Mouse (Mus musculus): ENCODE measurements around the gene Adcy6. TPM values are rescaled to one million over a fixed set of nuclear protein-coding genes. Genes with fewer than 3 reads are reported as not detected.

Adcy6 gene
- polyA plus RNA-seq, 1 experiment = 62.8 TPM

DNA sequence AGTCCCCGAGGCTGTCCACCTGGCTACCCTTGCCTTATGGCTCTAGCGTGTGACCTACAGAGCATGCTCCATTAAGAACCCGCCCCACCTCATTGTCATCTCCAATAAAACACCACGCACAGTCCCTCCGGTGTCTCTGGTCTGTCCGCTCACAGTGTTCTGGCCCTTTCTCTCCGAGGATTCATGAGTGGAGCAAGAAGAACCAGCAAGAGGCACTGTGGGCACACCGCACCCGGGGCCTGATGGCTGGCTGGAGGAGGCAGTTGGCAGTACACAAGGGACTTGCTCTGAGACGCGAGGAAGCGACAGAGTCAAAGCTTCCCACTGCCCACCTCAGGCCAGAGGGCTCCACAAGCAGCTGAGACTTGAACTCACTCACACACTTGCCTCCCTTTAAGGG is 34.5 kb upstream of the Adcy6 start:
- no peak for TF ChIP-seq POLR2A (IDR thresholded peaks at IDR 0.05; ENCODE audit: borderline replicate concordance, extremely low read depth, low read depth, low read length)
- TF ChIP-seq CTCF (IDR thresholded peaks at IDR 0.05; ENCODE audit: insufficient read depth, low read length) = no peak
- no peaks in the 10 kb centered on the region for H3K4me1 ChIP-seq (ENCODE audit: control insufficient read depth, insufficient read depth, low read length)
- no peak for DNase-seq
- no peak overlapping the region for H3K4me3 ChIP-seq (replicated peaks; ENCODE audit: extremely low read depth, low read depth, low read length)
- 87% methylated on average over 12 of the region's 12 CpGs for WGBS

DNA sequence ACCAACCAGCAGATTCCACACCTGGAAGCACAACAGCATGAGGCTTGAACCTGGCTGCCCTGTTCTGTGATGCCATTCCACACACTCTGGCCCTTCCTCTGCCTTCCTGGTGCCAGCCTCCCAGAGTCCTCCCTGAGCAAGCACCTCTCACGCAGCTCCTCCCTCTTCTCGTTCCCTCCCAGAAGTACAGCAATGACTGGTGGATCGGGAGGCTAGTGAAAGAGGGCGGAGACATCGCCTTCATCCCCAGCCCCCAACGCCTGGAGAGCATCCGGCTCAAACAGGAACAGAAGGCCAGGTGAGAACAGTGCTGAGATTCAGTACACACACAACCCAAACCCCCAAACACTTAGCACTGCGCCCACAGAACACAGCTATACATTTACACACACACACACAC is 30.3 kb upstream of the Adcy6 start:
- peak; percentile 36 for DNase-seq
- 45% methylated on average over 8 of the region's 8 CpGs for WGBS
- no peaks in the 10 kb centered on the region for H3K4me1 ChIP-seq (ENCODE audit: control insufficient read depth, insufficient read depth, low read length)
- TF ChIP-seq CTCF (IDR thresholded peaks at IDR 0.05; ENCODE audit: insufficient read depth, low read length) (no peak), POLR2A (IDR thresholded peaks at IDR 0.05; ENCODE audit: borderline replicate concordance, extremely low read depth, low read depth, low read length) (peak; percentile 40; the same call in 1 of the 2 replicates)
- no peak overlapping the region for H3K4me3 ChIP-seq (replicated peaks; ENCODE audit: extremely low read depth, low read depth, low read length)

DNA sequence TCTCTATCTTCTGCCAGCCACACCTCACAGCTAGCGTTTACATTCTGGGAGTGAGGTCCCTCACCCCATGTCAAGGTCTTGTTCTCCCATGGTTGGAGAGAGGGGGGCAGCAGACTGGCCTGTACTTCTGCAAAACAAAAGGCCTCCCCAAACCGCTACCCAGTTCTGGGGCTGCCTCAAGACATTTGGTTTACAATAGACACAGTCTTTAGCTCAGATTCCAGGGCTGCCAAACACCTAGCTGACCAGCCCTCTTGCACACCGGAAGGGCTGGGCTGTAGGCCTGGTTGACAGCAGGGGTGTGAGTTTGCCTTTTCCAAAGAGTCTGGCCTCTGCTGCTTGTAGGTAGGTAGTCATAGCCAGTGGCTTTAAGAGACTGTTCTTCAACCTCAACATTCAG is 27.3 kb upstream of the Adcy6 start:
- no peak for DNase-seq
- WGBS = 75% methylated on average over 3 of the region's 3 CpGs
- TF ChIP-seq POLR2A (IDR thresholded peaks at IDR 0.05; ENCODE audit: borderline replicate concordance, extremely low read depth, low read depth, low read length) = no peak
- no peak for TF ChIP-seq CTCF (IDR thresholded peaks at IDR 0.05; ENCODE audit: insufficient read depth, low read length)

DNA sequence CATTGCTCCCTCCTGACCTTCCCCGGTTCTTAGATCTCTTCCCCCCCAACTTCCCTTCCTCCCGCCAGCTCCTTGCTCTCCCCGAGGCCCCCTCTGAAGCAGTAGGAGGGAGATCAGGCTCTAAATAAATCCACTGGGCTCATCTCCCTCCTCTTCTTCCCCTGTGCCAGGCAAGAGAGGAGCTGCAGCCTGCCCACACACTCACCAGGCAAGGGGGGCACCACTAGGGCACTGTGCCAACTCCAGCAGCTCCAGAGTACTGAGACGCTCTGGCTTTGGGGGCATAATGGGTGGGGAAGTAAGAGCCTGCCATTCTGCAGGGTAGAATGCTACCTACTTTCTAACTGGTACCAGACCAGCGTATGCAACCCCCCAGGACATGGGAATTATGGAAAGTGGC is 26.6 kb upstream of the Adcy6 start:
- H3K4me1 ChIP-seq (ENCODE audit: control insufficient read depth, insufficient read depth, low read length) = peaks cover 8% of the 10 kb centered on the region
- TF ChIP-seq POLR2A (IDR thresholded peaks at IDR 0.05; ENCODE audit: borderline replicate concordance, extremely low read depth, low read depth, low read length) (no peak), CTCF (IDR thresholded peaks at IDR 0.05; ENCODE audit: insufficient read depth, low read length) (no peak)
- DNase-seq = no peak
- WGBS = 84% methylated on average over 5 of the region's 5 CpGs
- no peak overlapping the region for H3K4me3 ChIP-seq (replicated peaks; ENCODE audit: extremely low read depth, low read depth, low read length)

More for the DNA sequence above, 27.3 kb upstream of the Adcy6 start:
- H3K4me1 ChIP-seq (ENCODE audit: control insufficient read depth, insufficient read depth, low read length) = peaks cover 8% of the 10 kb centered on the region
- H3K4me3 ChIP-seq (replicated peaks; ENCODE audit: extremely low read depth, low read depth, low read length) = no peak overlapping the region

DNA sequence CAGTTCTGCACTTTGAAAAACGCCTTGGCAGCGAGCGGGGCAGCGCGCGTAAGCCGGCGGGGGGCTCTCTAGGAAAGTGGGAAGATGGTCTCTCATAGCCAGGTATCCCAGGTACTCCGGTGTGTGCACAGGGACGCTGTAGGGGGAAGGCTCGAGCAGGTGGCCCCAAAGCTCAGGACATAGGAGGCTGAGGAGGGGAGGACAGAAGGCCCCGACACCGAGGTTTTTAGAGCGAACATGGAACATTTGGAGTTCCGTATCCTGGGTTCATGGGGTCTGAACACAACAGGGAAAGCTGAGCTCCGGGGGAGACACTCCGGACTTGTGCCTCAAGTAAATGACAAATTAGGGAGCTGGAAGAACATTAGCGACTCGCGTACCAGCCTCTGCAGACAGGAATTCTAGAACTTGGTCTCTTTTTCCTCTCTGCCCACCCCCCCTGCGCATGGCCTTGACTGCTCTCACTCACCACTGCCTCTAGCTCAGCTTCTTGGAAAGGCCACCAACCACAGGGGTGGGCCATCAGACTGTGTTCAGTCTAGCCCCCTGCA is 25.5 kb upstream of the Adcy6 start:
- Histone ChIP-seq H3K4me1 (ENCODE audit: control insufficient read depth, insufficient read depth, low read length) (peaks cover 8% of the 10 kb centered on the region), H3K4me3 (replicated peaks; ENCODE audit: extremely low read depth, low read depth, low read length) (peak overlapping the region; percentile 51)
- 11% methylated on average over 21 of the region's 21 CpGs for WGBS
- no peak for TF ChIP-seq POLR2A (IDR thresholded peaks at IDR 0.05; ENCODE audit: borderline replicate concordance, extremely low read depth, low read depth, low read length)
- TF ChIP-seq CTCF (IDR thresholded peaks at IDR 0.05; ENCODE audit: insufficient read depth, low read length) = no peak
- no peak for DNase-seq

DNA sequence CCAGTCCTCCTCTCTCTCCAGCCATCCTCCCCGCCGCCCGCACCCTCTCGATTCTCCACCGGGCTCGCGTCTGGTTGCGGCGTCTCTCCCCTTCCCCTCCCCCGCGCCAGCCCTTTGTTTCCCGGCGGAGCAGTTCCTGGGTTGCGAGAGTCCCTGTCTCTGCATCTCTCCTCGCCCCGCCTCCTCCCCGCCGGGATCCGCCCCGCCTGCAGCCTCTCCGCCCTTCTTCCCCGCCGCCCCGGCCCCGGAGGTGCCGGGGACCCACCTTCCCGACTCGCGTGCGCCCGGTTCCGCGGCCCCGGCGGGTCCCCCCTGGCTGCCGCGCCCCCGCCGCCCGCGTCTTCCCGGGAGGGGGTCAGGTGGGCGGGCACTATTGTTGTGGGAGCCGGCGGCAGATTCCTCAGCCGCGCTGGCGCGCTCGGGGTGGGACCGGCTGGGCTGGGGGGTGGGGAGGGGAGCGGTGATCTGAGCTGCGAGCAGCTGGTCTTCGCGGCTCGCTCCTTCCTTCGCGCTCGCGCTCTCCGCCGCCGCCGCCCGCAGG is 24.7 kb upstream of the Adcy6 start:
- Histone ChIP-seq H3K4me1 (ENCODE audit: control insufficient read depth, insufficient read depth, low read length) (peaks cover 8% of the 10 kb centered on the region), H3K4me3 (replicated peaks; ENCODE audit: extremely low read depth, low read depth, low read length) (peak overlapping the region; percentile 51)
- DNase-seq = peak; percentile 80
- TF ChIP-seq CTCF (IDR thresholded peaks at IDR 0.05; ENCODE audit: insufficient read depth, low read length) (no peak), POLR2A (IDR thresholded peaks at IDR 0.05; ENCODE audit: borderline replicate concordance, extremely low read depth, low read depth, low read length) (no peak)
- 1% methylated on average over 62 of the region's 65 CpGs for WGBS

DNA sequence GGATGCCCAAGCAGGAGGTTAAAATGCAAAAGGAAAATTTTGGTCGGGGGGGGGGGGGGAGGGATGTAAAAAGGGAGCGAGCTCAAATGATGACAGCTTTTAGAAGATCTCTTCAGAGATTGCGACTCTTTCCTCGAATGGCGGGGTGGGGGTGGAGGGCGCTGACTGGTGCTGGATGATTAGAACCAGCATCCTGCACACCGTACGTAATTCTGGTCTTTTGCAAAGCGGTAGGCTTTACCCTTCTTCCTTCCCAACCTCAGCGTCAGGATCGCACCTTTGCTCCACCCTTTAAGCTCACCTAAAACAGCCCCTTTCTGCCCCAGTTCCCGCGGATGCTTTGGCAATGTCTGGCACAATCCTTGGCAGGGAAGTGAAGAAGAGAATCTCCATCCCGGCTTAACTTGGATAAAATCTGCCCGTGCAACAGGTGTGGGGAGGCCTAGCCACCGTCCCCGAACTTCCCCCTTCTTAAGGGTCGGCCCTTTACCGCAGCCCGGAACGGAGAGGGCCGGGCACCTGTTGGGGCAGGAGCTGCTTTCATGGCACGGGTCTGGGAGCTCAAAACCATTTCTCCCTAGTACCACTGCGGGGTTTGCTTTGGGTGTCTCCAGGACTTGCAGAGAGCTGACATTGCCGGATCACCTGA is 24.1 kb upstream of the Adcy6 start:
- Histone ChIP-seq H3K4me3 (replicated peaks; ENCODE audit: extremely low read depth, low read depth, low read length) (peak overlapping the region; percentile 51), H3K4me1 (ENCODE audit: control insufficient read depth, insufficient read depth, low read length) (peaks cover 8% of the 10 kb centered on the region)
- peak; percentile 24 for DNase-seq
- WGBS = 2% methylated on average over 25 of the region's 25 CpGs
- TF ChIP-seq POLR2A (IDR thresholded peaks at IDR 0.05; ENCODE audit: borderline replicate concordance, extremely low read depth, low read depth, low read length) = no peak
- no peak for TF ChIP-seq CTCF (IDR thresholded peaks at IDR 0.05; ENCODE audit: insufficient read depth, low read length)

DNA sequence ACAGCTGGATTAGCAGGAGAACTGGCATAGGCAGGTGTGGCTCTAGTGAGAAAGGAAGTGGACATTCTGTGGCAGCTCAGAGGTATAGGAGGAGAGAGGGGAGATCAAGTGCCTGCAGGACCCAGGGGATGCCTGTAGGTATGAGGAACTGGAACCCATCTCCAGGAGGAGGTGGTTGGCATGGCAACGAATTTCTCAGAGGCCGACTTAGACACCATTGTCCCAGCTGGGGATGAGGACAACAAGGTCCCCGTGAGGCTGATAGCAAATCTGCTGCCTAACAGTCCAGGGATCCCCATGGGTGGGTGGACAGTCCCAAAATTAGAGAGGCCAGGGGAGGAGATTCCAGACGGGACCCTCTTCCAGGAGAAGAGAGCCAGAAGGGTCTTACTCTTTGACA is 23.0 kb upstream of the Adcy6 start:
- no peak overlapping the region for H3K4me3 ChIP-seq (replicated peaks; ENCODE audit: extremely low read depth, low read depth, low read length)
- DNase-seq = no peak
- 7% methylated on average over 4 of the region's 4 CpGs for WGBS
- peaks cover 8% of the 10 kb centered on the region for H3K4me1 ChIP-seq (ENCODE audit: control insufficient read depth, insufficient read depth, low read length)
- no peak for TF ChIP-seq POLR2A (IDR thresholded peaks at IDR 0.05; ENCODE audit: borderline replicate concordance, extremely low read depth, low read depth, low read length)
- TF ChIP-seq CTCF (IDR thresholded peaks at IDR 0.05; ENCODE audit: insufficient read depth, low read length) = no peak

DNA sequence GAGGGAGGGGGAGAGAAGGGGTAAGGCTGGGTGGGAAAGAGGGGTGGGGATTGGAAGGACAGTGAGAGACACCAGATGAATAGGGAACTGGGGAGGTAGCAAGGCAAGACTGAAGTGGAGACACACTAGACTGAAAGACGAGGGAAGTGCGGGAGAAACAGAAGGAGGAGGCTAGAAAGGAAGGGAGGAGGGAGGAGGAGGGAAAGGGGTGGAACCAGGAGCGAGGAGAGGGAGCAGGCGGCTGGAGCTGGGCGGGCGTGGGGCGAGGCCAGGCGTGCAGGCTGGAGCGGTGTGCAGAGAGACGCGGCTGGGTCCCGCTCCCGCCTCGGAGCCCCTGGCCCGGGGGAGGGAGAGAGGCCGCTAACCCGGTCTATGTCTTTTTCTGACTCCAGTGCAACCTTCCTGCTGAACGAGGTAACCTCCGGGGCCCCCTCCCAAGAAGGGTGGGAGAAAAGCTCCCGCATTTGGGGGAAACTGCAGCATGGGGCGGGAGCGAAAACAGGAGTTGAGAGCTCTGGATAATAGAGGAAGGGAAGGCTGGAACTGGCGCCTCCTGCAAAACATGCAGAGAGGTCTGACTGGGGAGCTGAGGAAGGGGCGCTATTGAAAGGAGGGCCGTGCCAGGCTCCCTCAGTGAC is 22.4 kb upstream of the Adcy6 start:
- peak; percentile 45 for DNase-seq
- WGBS = under 1% methylated on average over 25 of the region's 25 CpGs
- H3K4me3 ChIP-seq (replicated peaks; ENCODE audit: extremely low read depth, low read depth, low read length) = peak overlapping the region; percentile 33
- no peak for TF ChIP-seq POLR2A (IDR thresholded peaks at IDR 0.05; ENCODE audit: borderline replicate concordance, extremely low read depth, low read depth, low read length)
- TF ChIP-seq CTCF (IDR thresholded peaks at IDR 0.05; ENCODE audit: insufficient read depth, low read length) = no peak
- peaks cover 8% of the 10 kb centered on the region for H3K4me1 ChIP-seq (ENCODE audit: control insufficient read depth, insufficient read depth, low read length)
